ENCODE assay signal across 31 mouse cellular contexts in genomic region chr19:59928672-59929071, GRCm38 (mm10).
"Had no signal": no experiment of that assay in that cellular context is flagged by ENCODE, and none has a peak within 500 bp of the region (broad histone marks: within the 10 kb centered on the region; RNA-seq: fewer than 3 reads in every experiment).

No protein-coding gene starts in this region.

- H3K4me2 ChIP-seq: limb, embryonic 12.5 days; limb, embryonic 13.5 days; limb, embryonic 15.5 days; liver, embryonic 11.5 days; liver, embryonic 12.5 days; liver, embryonic 13.5 days; liver, embryonic 15.5 days; lung, embryonic 14.5 days; lung, embryonic 15.5 days; midbrain, embryonic 11.5 days; midbrain, embryonic 12.5 days; midbrain, embryonic 13.5 days; midbrain, embryonic 15.5 days; neural tube, embryonic 12.5 days had no signal

- H3K9ac ChIP-seq: limb, embryonic 12.5 days; limb, embryonic 13.5 days; limb, embryonic 15.5 days; liver, embryonic 12.5 days; liver, embryonic 13.5 days; liver, embryonic 14.5 days; liver, embryonic 15.5 days; liver, postnatal 0 days; lung, embryonic 14.5 days; lung, embryonic 15.5 days; midbrain, embryonic 12.5 days; midbrain, embryonic 13.5 days; midbrain, embryonic 15.5 days; neural tube, embryonic 12.5 days had no signal

- H3K4me1 ChIP-seq: limb, embryonic 12.5 days; limb, embryonic 15.5 days; liver, embryonic 15.5 days; lung, embryonic 15.5 days; megakaryocyte, embryonic 14.5 days; midbrain, embryonic 10.5 days; midbrain, embryonic 12.5 days; midbrain, embryonic 15.5 days; neural tube, embryonic 12.5 days had no signal

- H3K4me3 ChIP-seq: limb, embryonic 10.5 days; limb, embryonic 12.5 days; limb, embryonic 13.5 days; limb, embryonic 15.5 days; liver, embryonic 12.5 days; liver, embryonic 13.5 days; liver, embryonic 15.5 days; lung, embryonic 15.5 days; megakaryocyte, embryonic 14.5 days; midbrain, embryonic 10.5 days; midbrain, embryonic 12.5 days; midbrain, embryonic 13.5 days; midbrain, embryonic 15.5 days; myocyte; neural tube, embryonic 12.5 days had no signal

- H3K27me3 ChIP-seq: limb, embryonic 12.5 days; limb, embryonic 13.5 days; limb, embryonic 15.5 days; liver, embryonic 12.5 days; liver, embryonic 13.5 days; liver, embryonic 15.5 days; lung, embryonic 15.5 days; megakaryocyte, embryonic 14.5 days; midbrain, embryonic 12.5 days; midbrain, embryonic 13.5 days; midbrain, embryonic 15.5 days; neural tube, embryonic 12.5 days had no signal

- H3K9me3 ChIP-seq: limb, embryonic 10.5 days; limb, embryonic 12.5 days; limb, embryonic 13.5 days; limb, embryonic 15.5 days; liver, embryonic 12.5 days; liver, embryonic 13.5 days; liver, embryonic 15.5 days; lung, embryonic 15.5 days; megakaryocyte, embryonic 14.5 days; midbrain, embryonic 10.5 days; midbrain, embryonic 12.5 days; midbrain, embryonic 13.5 days; midbrain, embryonic 15.5 days; neural tube, embryonic 12.5 days had no signal

- H3K27ac ChIP-seq: limb, embryonic 10.5 days; limb, embryonic 12.5 days; limb, embryonic 13.5 days; limb, embryonic 15.5 days; liver, embryonic 12.5 days; liver, embryonic 13.5 days; liver, embryonic 14.5 days; liver, embryonic 15.5 days; lung, embryonic 15.5 days; macrophage; midbrain, embryonic 10.5 days; midbrain, embryonic 12.5 days; midbrain, embryonic 13.5 days; midbrain, embryonic 15.5 days; neural tube, embryonic 12.5 days had no signal

- DNase-seq: left cerebral cortex, postnatal 4 days; liver; liver, embryonic 13.5 days; liver, postnatal 0 days; lung, adult 18-20 months; lung, adult 2 months; lung, embryonic 14.5 days; lung, postnatal 10 days; lung, postnatal 14 days; lung, postnatal 36 days; midbrain, embryonic 14.5 days had no signal

- ATAC-seq: liver, embryonic 12.5 days; liver, postnatal 0 days; lung, postnatal 0 days; midbrain, embryonic 13.5 days; midbrain, embryonic 15.5 days; midbrain, embryonic 16.5 days had no signal

- H3K36me3 ChIP-seq: limb, embryonic 10.5 days; liver, embryonic 12.5 days; liver, embryonic 13.5 days; liver, embryonic 15.5 days; lung, embryonic 15.5 days; midbrain, embryonic 10.5 days; midbrain, embryonic 12.5 days; neural tube, embryonic 12.5 days had no signal
